Mouse (Mus musculus) small intestine, adult 2 months (tissue): ENCODE results near the gene Elovl5.

Experiments used
- CTCF ChIP-seq: fragments of 200-500 bp; IDR thresholded peaks from 2 replicates; pipeline ENCODE4 v1.5.1; 2012; ENCODE audit warnings: low read depth, mild to moderate bottlenecking, control low read depth, inconsistent platforms, low read length, moderate library complexity, mixed read lengths; ENCODE audit not compliant: insufficient replicate concordance, insufficient read length; ENCODE audit errors: extremely low read depth
- POLR2A ChIP-seq: fragments of 200-500 bp; IDR thresholded peaks from 2 replicates; pipeline ENCODE4 v1.6.1; 2012; ENCODE audit warnings: low read depth, mild to moderate bottlenecking, control low read depth, inconsistent platforms, low read length, moderate library complexity

DNA sequence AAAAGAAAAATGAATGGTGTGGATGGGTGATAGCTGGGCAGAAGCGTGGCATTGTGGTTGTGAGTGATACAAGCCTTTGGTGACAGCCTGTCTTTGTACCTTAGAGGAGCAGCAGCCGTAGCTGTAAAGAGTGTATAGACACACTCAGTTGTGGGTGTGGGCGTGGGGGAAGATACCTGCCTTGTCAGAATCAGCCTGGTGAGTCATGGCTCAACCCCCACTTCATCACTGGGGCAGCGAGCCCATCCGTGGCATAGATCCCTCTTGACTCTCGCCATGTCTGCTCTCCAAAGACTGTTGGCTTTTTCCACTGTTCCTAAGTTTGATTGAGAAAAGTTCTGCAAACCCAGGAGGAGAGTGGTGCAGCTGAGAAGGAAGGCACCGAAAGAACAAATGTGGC is 37.3 kb downstream of the Elovl5 start:
- TF ChIP-seq CTCF (no peak), POLR2A (no peak)
